Mouse (Mus musculus) stomach, embryonic 14.5 days (tissue): ENCODE measurements around the gene Slc44a2. TPM values are rescaled to one million over a fixed set of nuclear protein-coding genes. Genes with fewer than 3 reads are reported as not detected.

ENCODE experiments used
- ATAC-seq: fragments of 200-750 bp; cut with Nextera tagmentation; 2 replicates; pipeline ENCODE4 v1.8.0; 2017; ENCODE audit warnings: low read depth, moderate TSS enrichment; ENCODE audit not compliant: insufficient number of reproducible peaks, insufficient read depth, low FRiP score
- H3K27ac ChIP-seq: fragments of 300-500 bp; sonication (generic); 2 replicates; pipeline ENCODE4 v1.5.1; 2014; ENCODE audit warnings: mild to moderate bottlenecking, low read length, moderate library complexity, mixed read lengths
- H3K27me3 ChIP-seq: fragments of 300-500 bp; sonication (generic); 2 replicates; pipeline ENCODE4 v1.6.1; 2014; ENCODE audit warnings: low read length, control low read depth, mixed read lengths; ENCODE audit not compliant: control insufficient read depth, insufficient read depth
- H3K36me3 ChIP-seq: fragments of 300-500 bp; sonication (generic); 2 replicates; pipeline ENCODE4 v1.6.1; 2014; ENCODE audit warnings: mild to moderate bottlenecking, control low read depth, low read length, moderate library complexity, mixed read lengths; ENCODE audit not compliant: control insufficient read depth, insufficient read depth
- H3K4me1 ChIP-seq: fragments of 300-500 bp; sonication (generic); 2 replicates; pipeline ENCODE4 v1.6.1; 2014; ENCODE audit warnings: low read length, control low read depth, mixed read lengths; ENCODE audit not compliant: control insufficient read depth, insufficient read depth
- H3K4me2 ChIP-seq: fragments of 300-500 bp; sonication (generic); replicated peaks from 2 replicates; pipeline ENCODE4 v1.6.1; 2014; ENCODE audit warnings: low read depth, low read length, control low read depth
- H3K4me3 ChIP-seq: fragments of 300-500 bp; sonication (generic); 2 replicates; pipeline ENCODE4 v1.5.1; 2014; ENCODE audit warnings: low read depth, low read length, control low read depth
- H3K9ac ChIP-seq: fragments of 300-500 bp; sonication (generic); replicated peaks from 2 replicates; pipeline ENCODE4 v1.6.1; 2014; ENCODE audit warnings: low read depth, mild to moderate bottlenecking, control low read depth, low read length, moderate library complexity, mixed read lengths
- H3K9me3 ChIP-seq: fragments of 300-500 bp; sonication (generic); 2 replicates; pipeline ENCODE4 v1.6.1; 2016; ENCODE audit warnings: low read depth, low read length, control low read depth; ENCODE audit not compliant: control insufficient read depth
- WGBS: fragments of 180-500 bp; shearing (Covaris S2); extraction: QIAGEN DNeasy Blood & Tissue Kit; methylation state at CpG from one replicate; pipeline ENCODE4 v1.1.7; 2014; 5-methylcytosine and 5-hydroxymethylcytosine counted together
- polyA plus RNA-seq: library from polyadenylated mRNA; unstranded; fragments of >200 nt; fragmentation: Nextera tagmentation; extraction: Ambion mirVana; gene quantifications from 2 replicates; pipeline ENCODE4 v1.2.1, GENCODE M21; 2014

Slc44a2 gene
- polyA plus RNA-seq, 1 experiment from 2014 or later = 122 TPM

- H3K9ac ChIP-seq = no peak overlapping the region
- H3K27ac ChIP-seq = no peak overlapping the region
- peaks cover 7% of the 10 kb centered on the region; the same call in 1 of the 2 replicates for H3K27me3 ChIP-seq
- no peaks in the 10 kb centered on the region for H3K9me3 ChIP-seq
- H3K4me1 ChIP-seq = no peaks in the 10 kb centered on the region
- no peak overlapping the region for H3K4me2 ChIP-seq
- no peaks in the 10 kb centered on the region for H3K36me3 ChIP-seq
- no peak overlapping the region for H3K4me3 ChIP-seq
- WGBS = 7% methylated on average over 11 of the region's 11 CpGs
- ATAC-seq = peak; percentile 76; the same call in 1 of the 2 replicates
These were observed 7.1 kb upstream of the Slc44a2 start for GRCm38 (mm10) chr9:21313394-21313793.

DNA sequence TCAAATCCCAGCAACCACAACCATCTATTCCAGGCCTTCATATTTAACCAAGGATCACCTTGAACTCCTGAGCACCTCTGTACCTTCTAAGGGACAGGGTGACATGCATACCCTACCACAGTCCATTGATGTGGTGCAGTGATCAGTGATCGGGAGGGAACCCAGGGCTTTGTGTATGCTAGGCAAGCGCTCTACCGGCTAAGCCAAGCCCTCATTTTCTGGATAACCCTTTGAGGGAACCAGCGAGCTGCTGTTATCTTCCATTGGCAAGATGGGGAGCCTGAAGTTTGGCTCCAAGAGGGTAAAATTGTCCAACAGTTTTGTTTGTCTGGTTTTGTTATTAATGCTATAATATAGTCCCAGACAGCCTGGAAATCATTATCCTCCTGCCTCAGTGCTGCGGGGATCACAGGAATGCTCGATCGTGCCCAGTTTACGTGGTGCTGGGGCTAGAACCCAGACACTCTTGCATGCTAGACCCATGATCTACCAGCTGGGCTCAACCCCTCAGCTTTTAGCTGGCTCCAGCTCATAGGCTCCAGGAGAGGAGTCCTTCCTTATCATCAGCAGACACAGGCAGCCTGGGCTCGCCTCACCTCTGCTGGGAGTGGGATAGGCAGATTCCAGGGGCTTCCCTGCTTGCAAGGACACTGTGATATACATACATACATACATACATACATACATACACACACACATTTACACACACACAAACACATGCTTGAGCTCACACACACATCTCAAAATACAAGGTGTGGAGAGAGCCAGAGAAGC lies 5.9 kb upstream of the Slc44a2 start:
- 88% methylated on average over 9 of the region's 9 CpGs for WGBS
- Histone ChIP-seq H3K36me3 (no peaks in the 10 kb centered on the region), H3K27me3 (peaks cover 7% of the 10 kb centered on the region; the same call in 1 of the 2 replicates), H3K9ac (no peak overlapping the region), H3K9me3 (no peaks in the 10 kb centered on the region), H3K4me1 (no peaks in the 10 kb centered on the region), H3K4me3 (no peak overlapping the region), H3K4me2 (no peak overlapping the region), H3K27ac (no peak overlapping the region)
- ATAC-seq = no peak

- H3K27me3 ChIP-seq = peaks cover 7% of the 10 kb centered on the region; the same call in 1 of the 2 replicates
- 51% methylated on average over 5 of the region's 5 CpGs for WGBS
These were observed 5.1 kb upstream of the Slc44a2 start for GRCm38 (mm10) chr9:21315421-21315820.

GRCm38 (mm10) chr9:21316696-21317095 lies 3.8 kb upstream of the Slc44a2 start:
- ATAC-seq = no peak
- no peak overlapping the region for H3K27ac ChIP-seq
- H3K27me3 ChIP-seq = peaks cover 7% of the 10 kb centered on the region; the same call in 1 of the 2 replicates
- H3K4me3 ChIP-seq = no peak overlapping the region
- no peak overlapping the region for H3K9ac ChIP-seq
- WGBS = 72% methylated on average over 7 of the region's 7 CpGs
- H3K36me3 ChIP-seq = no peaks in the 10 kb centered on the region
- H3K4me1 ChIP-seq = peaks cover 2% of the 10 kb centered on the region; the same call in 1 of the 2 replicates
- no peak overlapping the region for H3K4me2 ChIP-seq
- no peaks in the 10 kb centered on the region for H3K9me3 ChIP-seq

More at GRCm38 (mm10) chr9:21315421-21315820, 5.1 kb upstream of the Slc44a2 start:
- Histone ChIP-seq H3K9me3 (no peaks in the 10 kb centered on the region), H3K36me3 (no peaks in the 10 kb centered on the region), H3K4me1 (no peaks in the 10 kb centered on the region), H3K4me2 (no peak overlapping the region), H3K4me3 (no peak overlapping the region), H3K9ac (no peak overlapping the region), H3K27ac (no peak overlapping the region)
- no peak for ATAC-seq

DNA sequence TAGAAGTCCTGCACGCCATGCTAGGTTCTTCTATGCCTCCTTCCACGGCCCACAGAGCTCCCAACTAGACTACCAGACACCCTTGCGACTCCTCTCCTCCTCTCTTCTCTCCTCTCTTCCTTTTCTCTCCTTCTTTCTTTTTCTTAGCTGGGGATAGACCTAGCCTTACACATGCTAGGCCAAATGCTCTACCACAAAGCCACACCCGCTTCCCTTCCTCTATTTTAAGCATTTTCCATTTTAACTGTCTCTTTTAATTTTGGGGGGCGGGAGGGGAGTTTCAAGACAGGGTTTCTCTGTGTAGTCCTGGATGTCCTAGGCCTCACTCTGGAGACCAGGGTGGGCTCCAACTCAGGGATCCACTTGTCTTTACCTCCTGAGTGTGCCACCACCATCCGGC lies 1.7 kb upstream of the Slc44a2 start:
- H3K4me1 ChIP-seq = peaks cover 9% of the 10 kb centered on the region; the same call in 1 of the 2 replicates
- no peaks in the 10 kb centered on the region for H3K9me3 ChIP-seq
- no peaks in the 10 kb centered on the region for H3K27me3 ChIP-seq
- H3K4me3 ChIP-seq = no peak overlapping the region
- WGBS = 90% methylated on average over 6 of the region's 6 CpGs
- ATAC-seq = no peak
- no peaks in the 10 kb centered on the region for H3K36me3 ChIP-seq
- H3K4me2 ChIP-seq = no peak overlapping the region
- no peak overlapping the region for H3K9ac ChIP-seq
- H3K27ac ChIP-seq = no peak overlapping the region

- Histone ChIP-seq H3K4me3 (no peak overlapping the region), H3K4me1 (peaks cover 9% of the 10 kb centered on the region; the same call in 1 of the 2 replicates), H3K9me3 (no peaks in the 10 kb centered on the region), H3K4me2 (no peak overlapping the region), H3K9ac (no peak overlapping the region), H3K36me3 (no peaks in the 10 kb centered on the region), H3K27me3 (no peaks in the 10 kb centered on the region), H3K27ac (no peak overlapping the region)
- WGBS = 91% methylated on average over 4 of the region's 4 CpGs
- no peak for ATAC-seq
These were observed 995 bp upstream of the Slc44a2 start for GRCm38 (mm10) chr9:21319503-21319902.

DNA sequence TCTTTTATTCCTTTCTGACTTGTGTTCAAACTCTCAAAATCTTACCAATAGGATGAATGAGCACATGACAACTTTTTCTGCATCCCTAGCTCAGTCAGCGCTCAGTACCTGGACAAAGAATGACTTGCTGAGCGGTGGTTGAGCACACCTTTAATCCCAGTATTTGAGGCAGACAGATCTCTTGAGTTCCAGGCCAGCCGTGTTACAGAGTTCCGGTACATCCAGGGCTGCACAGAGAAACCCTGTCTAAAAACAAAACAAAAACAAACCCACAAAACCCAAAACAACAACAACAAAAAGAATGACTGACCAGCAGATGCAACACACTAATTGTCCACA lies 249 bp upstream of the Slc44a2 start:
- no peak for ATAC-seq
- H3K27ac ChIP-seq = no peak overlapping the region

GRCm38 (mm10) chr9:21321513-21321835 lies 976 bp downstream of the Slc44a2 start:
- peak overlapping the region; percentile 91 for H3K4me2 ChIP-seq
- 10% methylated on average over 6 of the region's 6 CpGs for WGBS

More for the DNA sequence above, 249 bp upstream of the Slc44a2 start:
- Histone ChIP-seq H3K4me3 (peak overlapping the region; percentile 50), H3K27me3 (no peaks in the 10 kb centered on the region), H3K4me2 (peak overlapping the region; percentile 91), H3K9ac (peak overlapping the region; percentile 34), H3K4me1 (peaks cover 9% of the 10 kb centered on the region; the same call in 1 of the 2 replicates), H3K9me3 (no peaks in the 10 kb centered on the region), H3K36me3 (no peaks in the 10 kb centered on the region)
- 29% methylated on average over 4 of the region's 4 CpGs for WGBS

More at GRCm38 (mm10) chr9:21321513-21321835, 976 bp downstream of the Slc44a2 start:
- peaks cover 9% of the 10 kb centered on the region; the same call in 1 of the 2 replicates for H3K4me1 ChIP-seq
- no peaks in the 10 kb centered on the region for H3K9me3 ChIP-seq
- no peaks in the 10 kb centered on the region for H3K36me3 ChIP-seq
- H3K9ac ChIP-seq = peak overlapping the region; percentile 34
- H3K4me3 ChIP-seq = peak overlapping the region; percentile 50
- no peaks in the 10 kb centered on the region for H3K27me3 ChIP-seq
- no peak overlapping the region; the same call in 1 of the 2 replicates for H3K27ac ChIP-seq
- no peak for ATAC-seq
